Mouse (Mus musculus): ENCODE results near the gene Gm12394.
"Not testable (repeated sequence)": the region's sequence is repeated elsewhere in the genome, so short reads cannot be mapped to it uniquely, and the experiment has no call there.

DNA sequence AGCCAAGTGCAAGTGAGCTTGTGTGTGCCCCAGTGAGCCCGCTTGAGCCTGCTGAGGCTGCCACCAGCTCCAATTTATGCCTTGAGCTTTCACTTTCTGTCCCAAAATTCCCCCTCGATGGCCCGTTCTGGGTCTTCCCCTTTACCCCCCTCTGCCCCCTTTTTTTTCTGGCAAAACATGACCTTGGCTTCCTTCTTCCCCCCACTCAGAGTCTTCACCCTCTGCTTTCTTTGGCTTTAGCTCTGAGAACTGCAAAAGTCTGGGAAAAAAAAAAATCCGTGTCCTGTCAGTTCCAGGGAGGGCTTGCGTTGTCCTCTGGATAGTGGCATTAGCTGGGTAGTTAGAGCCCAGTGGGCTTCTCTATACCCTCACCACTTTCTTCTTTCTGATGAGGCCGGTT is 100.1 kb downstream of the Gm12394 start, which contains the start of gene Ccl19:
- TF ChIP-seq CTCF (IDR thresholded peaks at IDR 0.05; ENCODE audit: borderline replicate concordance, insufficient read depth, low read depth, low read length); POLR2A (IDR thresholded peaks at IDR 0.05; ENCODE audit: borderline replicate concordance, insufficient read depth, low read length): not testable (repeated sequence)

Measured in cerebellum, adult 2 months (tissue).